Mouse (Mus musculus) Patski (cell line): Measurements from ENCODE around the gene Caps2. TPM values are rescaled to one million over a fixed set of nuclear protein-coding genes. Genes with fewer than 3 reads are reported as not detected.
"Not testable (repeated sequence)": the region's sequence is repeated elsewhere in the genome, so short reads cannot be mapped to it uniquely, and the experiment has no call there.

Experiments
- ATAC-seq: fragments of 100-300 bp; one replicate; pipeline ENCODE4 v1.8.0; 2021
- CTCF ChIA-PET: fragments of 350-600 bp; sonication (Branson Sonifier 250); formaldehyde crosslinking; loops from one replicate; lab custom pipeline; 2022; ENCODE audit warnings: inconsistent platforms; lab: Charles Lee
- POLR2A ChIA-PET: fragments of 350-600 bp; sonication (Branson Sonifier 250); formaldehyde crosslinking; loops from one replicate; lab custom pipeline; 2022; ENCODE audit warnings: antibody characterized with exemption, inconsistent platforms; lab: Charles Lee
- DNase-seq: peaks from one replicate; pipeline ENCODE4 v3.0.0-alpha.2; 2011; ENCODE audit warnings: low read depth, low spot score
- H3K27me3 ChIP-seq: fragments of 371-371 bp; one replicate; pipeline ENCODE4 v1.5.1; 2021
- CTCF ChIP-seq: fragments of 100-300 bp; IDR thresholded peaks from one replicate; pipeline ENCODE4 v1.5.1; 2021
- in situ Hi-C: fragments of 300-500 bp; cut with MboI; formaldehyde crosslinking; loops from 3 replicates; pipeline ENCODE4 v1.11.1; 2018; ENCODE audit warnings: low pct_unique_long_range_greater_than_20kb, mixed read lengths
- polyA plus RNA-seq: library from polyadenylated mRNA; unstranded; gene quantifications from one replicate; pipeline ENCODE4 v1.2.3, GENCODE M21; 2021

Gene Caps2
- polyA plus RNA-seq = 5.9 TPM

GRCm38 (mm10) chr10:112163168-112163766 lies at the start of gene Caps2:
TSS of gene Caps2 (plus strand) at chr10:112163621.
- in situ Hi-C loops = loop anchor here (5.0 to 25.0 kb wide), 3 partner anchors 111 to 676 kb away; no protein-coding TSS in a partner anchor
- ChIA-PET POLR2A (no interaction called here), CTCF (interaction anchor here (0.6 kb wide), 1 partner anchor 220 kb away, joined by 3 read pairs; no protein-coding TSS in a partner anchor)
- no peak for TF ChIP-seq CTCF
- ATAC-seq = peak; percentile 92
- DNase-seq = peak; percentile 31
- H3K27me3 ChIP-seq = no peaks in the 10 kb centered on the region

- ATAC-seq, in situ Hi-C loops, CTCF ChIA-PET, DNase-seq, H3K27me3 ChIP-seq: not testable (repeated sequence)
- POLR2A ChIA-PET = interaction anchor here (0.7 kb wide), 1 partner anchor 19 kb away, joined by 4 read pairs; no protein-coding TSS in a partner anchor
These were observed 38.3 kb upstream of the Caps2 start for GRCm38 (mm10) chr10:112125090-112125489.

GRCm38 (mm10) chr10:112127682-112128230 lies 35.7 kb upstream of the Caps2 start:
- in situ Hi-C loops, POLR2A ChIA-PET, ATAC-seq, H3K27me3 ChIP-seq, CTCF ChIA-PET, DNase-seq: not testable (repeated sequence)

- CTCF ChIA-PET = no interaction called here
- H3K27me3 ChIP-seq = peaks cover 4% of the 10 kb centered on the region
- no peak for ATAC-seq
- POLR2A ChIA-PET = no interaction called here
- no peak for TF ChIP-seq CTCF
- no peak for DNase-seq
- in situ Hi-C loops = no loop called here
These were observed 31.2 kb upstream of the Caps2 start for GRCm38 (mm10) chr10:112132194-112132593.

GRCm38 (mm10) chr10:112138050-112138870 lies 25.2 kb upstream of the Caps2 start:
- ChIA-PET CTCF (no interaction called here), POLR2A (no interaction called here)
- peak; percentile 47 for TF ChIP-seq CTCF
- H3K27me3 ChIP-seq = no peaks in the 10 kb centered on the region
- ATAC-seq (no peak), DNase-seq (no peak)
- in situ Hi-C loops = no loop called here

- ChIA-PET POLR2A (no interaction called here), CTCF (no interaction called here)
- no peaks in the 10 kb centered on the region for H3K27me3 ChIP-seq
- in situ Hi-C loops = no loop called here
- no peak for TF ChIP-seq CTCF
- DNase-seq (no peak), ATAC-seq (no peak)
These were observed 24.5 kb upstream of the Caps2 start for GRCm38 (mm10) chr10:112138871-112139430.

- POLR2A ChIA-PET = no interaction called here
- peaks cover under 1% of the 10 kb centered on the region for H3K27me3 ChIP-seq
- in situ Hi-C loops = loop anchor here (5.0 kb wide), 1 partner anchor 63 kb away; no protein-coding TSS in a partner anchor
- DNase-seq = no peak
- no peak for ATAC-seq
- CTCF ChIA-PET = no interaction called here
- no peak for TF ChIP-seq CTCF
These were observed 23.6 kb upstream of the Caps2 start for GRCm38 (mm10) chr10:112139834-112140233.

GRCm38 (mm10) chr10:112159882-112160560 lies 3.4 kb upstream of the Caps2 start, which contains the start of gene Glipr1l3:
TSS of gene Glipr1l3 (minus strand) at chr10:112160327.
- ATAC-seq (peak; percentile 88), DNase-seq (peak; percentile 35)
- CTCF ChIA-PET = interaction anchor here (1.1 to 1.2 kb wide), 2 partner anchors 184 to 187 kb away, joined by 4 to 6 read pairs; partner anchors contain the start of gene Krr1
- POLR2A ChIA-PET, H3K27me3 ChIP-seq: not testable (repeated sequence)
- in situ Hi-C loops = loop anchor here (5.0 to 25.0 kb wide), 3 partner anchors 108 to 673 kb away; no protein-coding TSS in a partner anchor
- TF ChIP-seq CTCF = peak; percentile 83

GRCm38 (mm10) chr10:112177027-112177426 lies 13.6 kb downstream of the Caps2 start:
- POLR2A ChIA-PET, in situ Hi-C loops, ATAC-seq, H3K27me3 ChIP-seq, DNase-seq, CTCF ChIA-PET: not testable (repeated sequence)

GRCm38 (mm10) chr10:112193919-112194318 lies 30.5 kb downstream of the Caps2 start:
- H3K27me3 ChIP-seq, CTCF ChIA-PET, in situ Hi-C loops, ATAC-seq, POLR2A ChIA-PET, DNase-seq: not testable (repeated sequence)
